Mouse (Mus musculus): ENCODE results near the gene Galnt14. TPM values are rescaled to one million over a fixed set of nuclear protein-coding genes. Genes with fewer than 3 reads are reported as not detected.

Galnt14 gene
- polyA plus RNA-seq, 1 experiment: not detected

- H3K4me1 ChIP-seq (ENCODE audit: control insufficient read depth, insufficient read depth, low read length): no peaks in the 10 kb centered on the region
- no peak for DNase-seq
- H3K4me3 ChIP-seq (replicated peaks; ENCODE audit: extremely low read depth, low read depth, low read length): no peak overlapping the region
- 73% methylated on average over 3 of the region's 3 CpGs for WGBS
- TF ChIP-seq POLR2A (IDR thresholded peaks at IDR 0.05; ENCODE audit: borderline replicate concordance, extremely low read depth, low read depth, low read length) (no peak), CTCF (IDR thresholded peaks at IDR 0.05; ENCODE audit: insufficient read depth, low read length) (no peak)
These were observed 153.2 kb downstream of the Galnt14 start for GRCm38 (mm10) chr17:73557101-73557500.

GRCm38 (mm10) chr17:73556436-73556835, 153.8 kb downstream of the Galnt14 start:
- no peak overlapping the region for H3K4me3 ChIP-seq (replicated peaks; ENCODE audit: extremely low read depth, low read depth, low read length)
- no peak for DNase-seq
- H3K4me1 ChIP-seq (ENCODE audit: control insufficient read depth, insufficient read depth, low read length): no peaks in the 10 kb centered on the region
- no peak for TF ChIP-seq POLR2A (IDR thresholded peaks at IDR 0.05; ENCODE audit: borderline replicate concordance, extremely low read depth, low read depth, low read length)
- no peak for TF ChIP-seq CTCF (IDR thresholded peaks at IDR 0.05; ENCODE audit: insufficient read depth, low read length)
- WGBS: 84% methylated on average over 2 of the region's 2 CpGs

GRCm38 (mm10) chr17:73554668-73555067, 155.6 kb downstream of the Galnt14 start:
- H3K4me1 ChIP-seq (ENCODE audit: control insufficient read depth, insufficient read depth, low read length): no peaks in the 10 kb centered on the region
- no peak for DNase-seq
- TF ChIP-seq CTCF (IDR thresholded peaks at IDR 0.05; ENCODE audit: insufficient read depth, low read length) (no peak), POLR2A (IDR thresholded peaks at IDR 0.05; ENCODE audit: borderline replicate concordance, extremely low read depth, low read depth, low read length) (no peak)
- 70% methylated on average over 4 of the region's 4 CpGs for WGBS
- no peak overlapping the region for H3K4me3 ChIP-seq (replicated peaks; ENCODE audit: extremely low read depth, low read depth, low read length)

DNA sequence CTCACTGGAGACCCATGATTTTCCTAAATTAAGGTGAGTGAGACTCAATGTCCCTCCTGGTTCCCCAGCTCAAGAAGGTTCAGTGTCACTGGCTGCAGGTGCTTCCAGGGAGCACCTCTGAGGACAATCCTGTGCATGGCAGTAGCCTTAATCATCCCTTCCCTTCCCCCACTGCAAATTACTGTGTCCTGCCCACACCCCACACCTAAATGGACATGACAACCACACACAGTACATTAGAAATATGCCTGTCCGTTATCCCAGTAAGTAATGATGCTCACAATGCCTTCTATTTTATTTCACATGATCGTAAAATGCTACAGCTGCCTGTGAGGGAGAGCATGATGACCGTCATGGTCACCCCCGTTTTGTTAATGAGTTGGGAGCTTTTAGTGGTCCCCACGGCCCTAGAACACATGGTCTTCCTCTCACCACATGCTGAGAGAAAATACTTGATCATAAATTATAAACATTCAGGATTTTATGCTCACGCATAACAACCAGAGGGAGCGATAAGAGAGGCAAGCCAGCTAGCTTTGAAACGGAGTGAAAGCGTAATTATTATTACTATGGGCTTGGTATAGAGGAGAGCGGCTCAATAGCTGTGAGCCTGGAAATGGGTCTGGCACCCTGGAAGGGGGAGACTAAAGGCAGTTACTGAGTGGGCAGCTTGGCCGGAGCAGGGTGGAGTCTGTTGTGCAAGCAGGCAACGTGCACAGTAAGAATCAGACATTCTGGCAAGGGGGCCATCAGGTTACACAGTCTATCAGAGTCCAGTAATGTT, 161.3 kb downstream of the Galnt14 start:
- TF ChIP-seq CTCF (IDR thresholded peaks at IDR 0.05; ENCODE audit: insufficient read depth, low read length) (no peak), POLR2A (IDR thresholded peaks at IDR 0.05; ENCODE audit: borderline replicate concordance, extremely low read depth, low read depth, low read length) (no peak)
- Histone ChIP-seq H3K4me1 (ENCODE audit: control insufficient read depth, insufficient read depth, low read length) (no peaks in the 10 kb centered on the region), H3K4me3 (replicated peaks; ENCODE audit: extremely low read depth, low read depth, low read length) (no peak overlapping the region)
- DNase-seq: no peak
- 74% methylated on average over 12 of the region's 12 CpGs for WGBS

DNA sequence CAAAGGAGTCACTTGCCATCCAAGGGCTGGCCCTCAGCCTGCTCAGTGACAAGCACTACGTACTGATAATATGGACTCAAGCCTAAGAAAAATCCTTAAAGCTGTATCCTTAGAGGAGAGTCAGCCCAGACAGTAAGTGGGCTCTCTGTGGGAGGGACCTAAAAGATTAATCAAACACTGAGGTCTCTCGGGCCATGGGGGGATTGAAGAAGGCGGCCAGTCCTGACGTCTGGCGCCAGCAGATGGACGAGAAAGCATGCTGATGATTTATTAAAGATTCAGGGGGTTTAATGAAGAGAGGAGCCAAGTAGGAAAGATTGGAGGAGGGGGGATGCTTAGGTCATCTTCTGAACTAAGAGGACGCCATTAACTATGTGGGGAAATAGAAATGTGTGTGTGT, 162.1 kb downstream of the Galnt14 start:
- Histone ChIP-seq H3K4me1 (ENCODE audit: control insufficient read depth, insufficient read depth, low read length) (no peaks in the 10 kb centered on the region), H3K4me3 (replicated peaks; ENCODE audit: extremely low read depth, low read depth, low read length) (no peak overlapping the region)
- no peak for TF ChIP-seq CTCF (IDR thresholded peaks at IDR 0.05; ENCODE audit: insufficient read depth, low read length)
- no peak for TF ChIP-seq POLR2A (IDR thresholded peaks at IDR 0.05; ENCODE audit: borderline replicate concordance, extremely low read depth, low read depth, low read length)
- no peak for DNase-seq
- WGBS: 47% methylated on average over 7 of the region's 7 CpGs

GRCm38 (mm10) chr17:73547483-73547882, 162.8 kb downstream of the Galnt14 start:
- DNase-seq: no peak
- TF ChIP-seq POLR2A (IDR thresholded peaks at IDR 0.05; ENCODE audit: borderline replicate concordance, extremely low read depth, low read depth, low read length) (no peak), CTCF (IDR thresholded peaks at IDR 0.05; ENCODE audit: insufficient read depth, low read length) (no peak)
- no peaks in the 10 kb centered on the region for H3K4me1 ChIP-seq (ENCODE audit: control insufficient read depth, insufficient read depth, low read length)
- no peak overlapping the region for H3K4me3 ChIP-seq (replicated peaks; ENCODE audit: extremely low read depth, low read depth, low read length)
- 43% methylated on average over 2 of the region's 2 CpGs for WGBS

GRCm38 (mm10) chr17:73541911-73542310, 168.3 kb downstream of the Galnt14 start:
- 77% methylated on average over 9 of the region's 9 CpGs for WGBS
- DNase-seq: no peak
- no peaks in the 10 kb centered on the region for H3K4me1 ChIP-seq (ENCODE audit: control insufficient read depth, insufficient read depth, low read length)
- H3K4me3 ChIP-seq (replicated peaks; ENCODE audit: extremely low read depth, low read depth, low read length): no peak overlapping the region
- TF ChIP-seq POLR2A (IDR thresholded peaks at IDR 0.05; ENCODE audit: borderline replicate concordance, extremely low read depth, low read depth, low read length): no peak
- TF ChIP-seq CTCF (IDR thresholded peaks at IDR 0.05; ENCODE audit: insufficient read depth, low read length): no peak

GRCm38 (mm10) chr17:73541233-73541570, 169.1 kb downstream of the Galnt14 start:
- Histone ChIP-seq H3K4me1 (ENCODE audit: control insufficient read depth, insufficient read depth, low read length) (no peaks in the 10 kb centered on the region), H3K4me3 (replicated peaks; ENCODE audit: extremely low read depth, low read depth, low read length) (no peak overlapping the region)
- no peak for DNase-seq
- WGBS: 22% methylated on average over 1 of the region's 1 CpGs
- no peak for TF ChIP-seq POLR2A (IDR thresholded peaks at IDR 0.05; ENCODE audit: borderline replicate concordance, extremely low read depth, low read depth, low read length)
- TF ChIP-seq CTCF (IDR thresholded peaks at IDR 0.05; ENCODE audit: insufficient read depth, low read length): no peak

DNA sequence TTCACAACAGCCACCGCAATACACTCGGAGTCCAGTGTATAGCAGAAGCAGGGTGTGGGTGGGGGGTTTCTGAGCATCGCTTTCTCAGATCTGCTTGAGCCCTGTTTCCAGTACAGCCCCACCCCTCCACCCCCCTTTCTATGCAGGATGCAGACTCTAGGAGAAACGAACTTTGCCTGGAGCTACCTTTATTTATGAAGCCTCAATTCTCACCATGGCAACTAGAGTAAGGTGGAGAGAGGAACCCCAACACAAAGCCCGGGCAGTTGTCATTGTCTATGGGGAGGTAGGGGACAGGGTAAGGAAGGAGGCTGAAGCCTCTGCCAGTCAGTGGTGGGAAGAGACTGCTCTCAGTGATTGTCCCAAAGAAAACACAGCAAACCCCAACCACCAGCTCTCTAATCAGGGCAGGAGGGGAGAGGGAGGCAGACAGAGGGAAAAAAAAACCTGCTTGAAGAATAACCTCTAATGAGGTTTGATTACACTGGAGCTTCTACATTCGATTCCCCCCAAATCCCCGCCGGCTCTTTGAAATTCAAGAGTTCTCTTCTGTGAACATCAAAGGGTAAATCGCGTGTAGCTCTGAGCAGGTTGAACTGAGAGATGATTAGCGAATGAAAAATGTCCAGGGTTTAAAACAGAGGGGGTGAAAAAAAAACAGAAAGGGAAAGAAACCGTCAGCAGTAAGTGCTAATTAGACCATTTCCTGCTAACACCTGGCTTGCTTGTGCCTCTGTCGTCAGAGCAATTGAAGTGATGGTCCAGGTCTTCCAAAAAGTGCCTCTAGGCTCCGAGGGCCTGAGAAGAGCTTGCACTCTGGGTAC, 169.6 kb downstream of the Galnt14 start:
- H3K4me1 ChIP-seq (ENCODE audit: control insufficient read depth, insufficient read depth, low read length): no peaks in the 10 kb centered on the region
- 34% methylated on average over 14 of the region's 14 CpGs for WGBS
- DNase-seq: no peak
- TF ChIP-seq POLR2A (IDR thresholded peaks at IDR 0.05; ENCODE audit: borderline replicate concordance, extremely low read depth, low read depth, low read length): no peak
- no peak for TF ChIP-seq CTCF (IDR thresholded peaks at IDR 0.05; ENCODE audit: insufficient read depth, low read length)
- H3K4me3 ChIP-seq (replicated peaks; ENCODE audit: extremely low read depth, low read depth, low read length): no peak overlapping the region

Measured in lung, adult 2 months (tissue).